Mouse (Mus musculus) forebrain, embryonic 14.5 days (tissue): ENCODE results near the gene Arhgap24. TPM values are rescaled to one million over a fixed set of nuclear protein-coding genes. Genes with fewer than 3 reads are reported as not detected.

Source experiments
- ATAC-seq: fragments of 200-750 bp; cut with Nextera tagmentation; 2 replicates; pipeline ENCODE4 v1.8.0; 2017; ENCODE audit warnings: mild to moderate bottlenecking, moderate library complexity
- DNase-seq: peaks from one replicate; pipeline ENCODE4 v3.0.0-alpha.2; 2015; ENCODE audit warnings: low spot score
- H3K27ac ChIP-seq: fragments of 300-500 bp; sonication (generic); 2 replicates; pipeline ENCODE4 v1.5.1; 2014; ENCODE audit warnings: low read depth, mild to moderate bottlenecking, control low read depth, low read length, moderate library complexity
- H3K27me3 ChIP-seq: fragments of 300-500 bp; sonication (generic); replicated peaks from 2 replicates; pipeline ENCODE4 v1.6.1; 2014; ENCODE audit warnings: low read length, control low read depth, mixed read lengths; ENCODE audit not compliant: control insufficient read depth, insufficient read depth
- H3K36me3 ChIP-seq: fragments of 300-500 bp; sonication (generic); 2 replicates; pipeline ENCODE4 v1.6.1; 2014; ENCODE audit warnings: low read length, control low read depth; ENCODE audit not compliant: control insufficient read depth, insufficient read depth
- H3K4me1 ChIP-seq: fragments of 300-500 bp; sonication (generic); 2 replicates; pipeline ENCODE4 v1.6.1; 2014; ENCODE audit warnings: antibody characterized with exemption, low read length, control low read depth; ENCODE audit not compliant: control insufficient read depth, insufficient read depth
- H3K4me2 ChIP-seq: fragments of 300-500 bp; sonication (generic); 2 replicates; pipeline ENCODE4 v1.6.1; 2014; ENCODE audit warnings: mild to moderate bottlenecking, control low read depth, low read length
- H3K4me3 ChIP-seq: fragments of 300-500 bp; sonication (generic); 2 replicates; pipeline ENCODE4 v1.5.1; 2014; ENCODE audit warnings: low read depth, low read length, control low read depth
- H3K9ac ChIP-seq: fragments of 300-500 bp; sonication (generic); 2 replicates; pipeline ENCODE4 v1.6.1; 2014; ENCODE audit warnings: mild to moderate bottlenecking, low read length, control low read depth, moderate library complexity
- H3K9me3 ChIP-seq: fragments of 300-500 bp; sonication (generic); replicated peaks from 2 replicates; pipeline ENCODE4 v1.6.1; 2016; ENCODE audit warnings: low read length, control low read depth, mixed read lengths; ENCODE audit not compliant: control insufficient read depth
- WGBS: fragments of 180-500 bp; shearing (Covaris S2); extraction: QIAGEN DNeasy Blood & Tissue Kit; methylation state at CpG from one replicate; pipeline ENCODE4 v1.1.7; 2014; 5-methylcytosine and 5-hydroxymethylcytosine counted together
- polyA plus RNA-seq: library from polyadenylated mRNA; unstranded; fragments of >200 nt; fragmentation: Nextera tagmentation; extraction: Ambion mirVana; gene quantifications from 2 replicates; pipeline ENCODE4 v1.2.1, GENCODE M21; 2014

Gene Arhgap24
- polyA plus RNA-seq, 1 experiment from 2014 or later, result 3.7 TPM

DNA sequence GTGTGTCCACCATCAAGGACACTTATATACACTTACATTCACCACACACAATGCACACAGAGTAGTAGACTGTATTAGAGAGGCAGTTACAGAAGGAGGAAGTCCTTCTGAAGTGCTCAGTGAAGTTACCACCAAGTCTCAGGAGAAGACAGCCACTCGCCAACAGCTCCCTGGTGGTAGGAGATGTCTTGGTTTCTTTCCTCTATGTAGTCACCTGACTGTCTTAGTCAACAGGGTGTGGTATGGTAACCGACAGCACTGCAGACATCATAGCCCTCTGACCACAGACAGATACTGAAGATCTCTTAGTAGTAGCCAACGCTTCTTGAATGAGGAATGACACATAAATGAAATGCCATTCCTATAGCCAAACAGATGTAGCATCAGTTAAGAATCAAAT is 212.7 kb downstream of the Arhgap24 start:
- no peak overlapping the region for H3K4me2 ChIP-seq
- no peaks in the 10 kb centered on the region for H3K4me1 ChIP-seq
- DNase-seq (no peak), ATAC-seq (no peak)
- no peak overlapping the region for H3K27ac ChIP-seq
- H3K4me3 ChIP-seq, result no peak overlapping the region
- H3K27me3 ChIP-seq, result no peaks in the 10 kb centered on the region
- H3K9ac ChIP-seq, result no peak overlapping the region
- H3K36me3 ChIP-seq, result no peaks in the 10 kb centered on the region
- 92% methylated on average over 3 of the region's 3 CpGs for WGBS
- no peaks in the 10 kb centered on the region for H3K9me3 ChIP-seq

DNA sequence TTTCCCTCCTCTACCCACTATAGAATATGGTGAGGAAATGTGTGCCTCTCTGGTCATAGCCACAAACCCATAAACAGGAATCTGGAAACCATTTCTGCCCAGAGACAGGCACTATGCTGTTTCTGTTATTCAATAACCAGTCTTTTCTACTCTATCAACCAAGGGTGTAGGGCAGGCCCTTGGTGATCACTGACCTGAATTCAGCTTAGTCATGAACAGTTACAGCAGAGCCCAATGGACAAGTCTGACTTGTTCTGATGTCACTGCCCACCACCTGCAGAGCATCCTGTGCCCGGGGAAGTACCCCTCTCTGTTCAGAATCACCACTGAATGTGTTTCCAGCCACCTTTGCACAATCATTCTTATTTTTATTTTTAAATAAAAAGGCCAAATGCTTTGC is 216.6 kb downstream of the Arhgap24 start:
- WGBS, result 77% methylated on average over 1 of the region's 1 CpGs
- H3K9ac ChIP-seq, result no peak overlapping the region
- H3K4me2 ChIP-seq, result no peak overlapping the region
- no peak for ATAC-seq
- H3K9me3 ChIP-seq, result no peaks in the 10 kb centered on the region
- no peak for DNase-seq
- H3K36me3 ChIP-seq, result no peaks in the 10 kb centered on the region
- no peak overlapping the region for H3K27ac ChIP-seq
- H3K4me1 ChIP-seq, result no peaks in the 10 kb centered on the region
- no peak overlapping the region for H3K4me3 ChIP-seq
- H3K27me3 ChIP-seq, result no peaks in the 10 kb centered on the region

DNA sequence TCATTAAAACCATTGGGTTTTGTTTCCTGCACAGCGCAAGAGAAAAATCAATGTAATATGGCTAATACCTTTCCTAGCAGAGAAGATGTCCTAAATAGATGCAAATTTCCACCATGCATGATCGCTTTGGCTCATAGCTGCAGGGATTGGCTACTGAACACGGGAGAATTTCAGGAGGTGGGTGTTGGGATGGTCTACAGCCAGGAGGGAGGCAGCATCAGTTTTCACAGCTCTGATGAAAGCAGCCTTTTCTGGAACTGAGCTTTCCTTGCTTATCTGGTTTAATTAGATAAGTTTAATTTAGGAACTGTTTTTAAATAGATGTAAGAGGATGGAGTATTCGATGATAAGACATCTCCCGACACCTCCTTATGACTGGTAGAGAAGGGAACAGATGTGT is 217.2 kb downstream of the Arhgap24 start:
- Histone ChIP-seq H3K4me3 (no peak overlapping the region), H3K36me3 (no peaks in the 10 kb centered on the region), H3K4me1 (no peaks in the 10 kb centered on the region), H3K9ac (no peak overlapping the region), H3K27me3 (no peaks in the 10 kb centered on the region), H3K4me2 (no peak overlapping the region), H3K9me3 (no peaks in the 10 kb centered on the region), H3K27ac (no peak overlapping the region)
- 85% methylated on average over 5 of the region's 5 CpGs for WGBS
- no peak for DNase-seq
- no peak for ATAC-seq

GRCm38 (mm10) chr5:102698891-102699290 is 217.7 kb downstream of the Arhgap24 start:
- Histone ChIP-seq H3K4me3 (no peak overlapping the region), H3K4me2 (no peak overlapping the region), H3K27ac (no peak overlapping the region), H3K9ac (no peak overlapping the region), H3K4me1 (no peaks in the 10 kb centered on the region), H3K27me3 (no peaks in the 10 kb centered on the region), H3K36me3 (no peaks in the 10 kb centered on the region), H3K9me3 (no peaks in the 10 kb centered on the region)
- ATAC-seq (no peak), DNase-seq (no peak)
- WGBS, result 83% methylated on average over 2 of the region's 2 CpGs

GRCm38 (mm10) chr5:102702581-102702980 is 221.4 kb downstream of the Arhgap24 start:
- DNase-seq (no peak), ATAC-seq (no peak)
- Histone ChIP-seq H3K36me3 (no peaks in the 10 kb centered on the region), H3K27me3 (no peaks in the 10 kb centered on the region), H3K27ac (no peak overlapping the region), H3K4me3 (no peak overlapping the region), H3K9me3 (no peaks in the 10 kb centered on the region), H3K4me1 (no peaks in the 10 kb centered on the region), H3K9ac (no peak overlapping the region), H3K4me2 (no peak overlapping the region)
- WGBS, result 93% methylated on average over 6 of the region's 6 CpGs

DNA sequence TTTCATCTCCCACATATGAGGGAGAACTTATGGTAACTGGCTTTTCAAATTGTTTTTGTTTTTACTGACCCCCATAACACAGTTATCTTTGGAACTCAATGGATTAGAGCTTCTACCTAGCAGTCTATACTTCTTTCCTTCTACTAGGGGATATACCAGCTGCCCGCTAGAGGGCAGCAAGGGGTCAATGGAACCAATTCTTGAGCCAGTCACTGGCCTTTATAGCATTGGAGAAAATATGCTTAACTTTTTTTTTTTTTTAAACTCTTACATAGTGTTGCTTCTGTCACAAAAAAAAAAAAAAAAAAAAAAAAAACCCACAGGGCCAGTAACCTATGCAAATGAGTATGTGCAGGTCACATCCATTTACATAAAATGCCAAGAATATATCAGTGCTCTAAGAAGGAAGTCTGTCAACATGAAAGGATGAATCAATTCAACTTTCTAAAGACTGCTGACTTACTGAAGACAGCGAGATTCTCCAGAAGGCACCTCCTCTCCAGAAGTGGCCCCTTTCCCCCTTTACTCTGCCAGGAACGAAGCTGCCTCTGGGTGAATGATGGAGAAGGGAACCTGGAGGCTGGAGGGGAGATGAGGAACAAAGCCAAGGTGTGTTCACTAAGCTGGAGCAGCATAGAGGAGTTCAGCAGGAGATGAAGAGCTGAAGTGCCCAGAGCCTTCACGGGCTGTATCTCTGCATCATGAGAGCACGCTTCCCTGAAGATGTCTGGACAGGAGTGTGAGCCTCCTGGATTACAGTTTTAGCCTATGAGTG is 222.3 kb downstream of the Arhgap24 start:
- H3K27ac ChIP-seq, result no peak overlapping the region
- no peak overlapping the region for H3K4me3 ChIP-seq
- H3K4me1 ChIP-seq, result no peaks in the 10 kb centered on the region
- H3K9me3 ChIP-seq, result no peaks in the 10 kb centered on the region
- ATAC-seq (peak; percentile 60; the same call in 1 of the 2 replicates), DNase-seq (peak; percentile 83)
- no peaks in the 10 kb centered on the region for H3K27me3 ChIP-seq
- no peaks in the 10 kb centered on the region for H3K36me3 ChIP-seq
- WGBS, result 53% methylated on average over 5 of the region's 5 CpGs
- H3K9ac ChIP-seq, result no peak overlapping the region
- H3K4me2 ChIP-seq, result no peak overlapping the region

GRCm38 (mm10) chr5:102705170-102705569 is 224.0 kb downstream of the Arhgap24 start:
- no peak overlapping the region for H3K4me2 ChIP-seq
- H3K9me3 ChIP-seq, result no peaks in the 10 kb centered on the region
- H3K9ac ChIP-seq, result no peak overlapping the region
- H3K36me3 ChIP-seq, result no peaks in the 10 kb centered on the region
- ATAC-seq, result no peak
- 31% methylated on average over 2 of the region's 2 CpGs for WGBS
- H3K4me1 ChIP-seq, result no peaks in the 10 kb centered on the region
- no peak overlapping the region for H3K4me3 ChIP-seq
- H3K27ac ChIP-seq, result no peak overlapping the region
- no peak for DNase-seq
- H3K27me3 ChIP-seq, result no peaks in the 10 kb centered on the region

- no peaks in the 10 kb centered on the region for H3K9me3 ChIP-seq
- no peaks in the 10 kb centered on the region for H3K27me3 ChIP-seq
- H3K27ac ChIP-seq, result no peak overlapping the region
- no peaks in the 10 kb centered on the region for H3K4me1 ChIP-seq
- H3K4me2 ChIP-seq, result no peak overlapping the region
- no peak overlapping the region for H3K4me3 ChIP-seq
- no peak for DNase-seq
- no peak overlapping the region for H3K9ac ChIP-seq
- H3K36me3 ChIP-seq, result no peaks in the 10 kb centered on the region
- no peak for ATAC-seq
- 85% methylated on average over 7 of the region's 7 CpGs for WGBS
Measured at GRCm38 (mm10) chr5:102710336-102710735, 229.1 kb downstream of the Arhgap24 start.

GRCm38 (mm10) chr5:102719368-102719972 is 238.3 kb downstream of the Arhgap24 start:
- H3K27me3 ChIP-seq, result no peaks in the 10 kb centered on the region
- H3K4me2 ChIP-seq, result no peak overlapping the region
- H3K27ac ChIP-seq, result no peak overlapping the region
- no peaks in the 10 kb centered on the region for H3K4me1 ChIP-seq
- DNase-seq (peak; percentile 29), ATAC-seq (no peak)
- no peaks in the 10 kb centered on the region for H3K9me3 ChIP-seq
- H3K9ac ChIP-seq, result no peak overlapping the region
- no peaks in the 10 kb centered on the region for H3K36me3 ChIP-seq
- 74% methylated on average over 8 of the region's 8 CpGs for WGBS
- no peak overlapping the region for H3K4me3 ChIP-seq
